8 mouse cellular contexts compared by ENCODE assay signal in the genomic region with DNA sequence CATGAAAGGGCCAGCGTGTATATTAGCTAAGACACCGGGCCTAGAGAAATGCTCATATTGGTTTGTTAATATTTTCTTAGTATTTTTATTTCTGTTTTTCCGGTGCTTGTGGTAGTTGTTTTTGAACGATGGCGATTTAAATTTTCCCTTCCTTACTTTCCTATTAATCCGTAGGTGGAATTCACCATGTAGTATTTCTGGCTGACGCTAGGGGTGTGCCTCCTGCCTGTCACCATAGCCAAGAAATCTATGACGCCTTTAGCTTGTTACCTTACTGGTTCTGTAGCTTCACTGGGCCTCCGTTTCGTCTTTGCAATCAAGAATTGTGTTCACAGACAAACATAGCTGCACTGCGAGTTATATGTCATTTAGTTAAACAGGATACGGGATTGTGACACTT. TPM values are rescaled to one million over a fixed set of nuclear protein-coding genes. Genes with fewer than 3 reads are reported as not detected.
DNase-seq lines count a peak whose midpoint lies in the region; ATAC-seq and TF ChIP-seq lines count a peak whose summit lies in the region.

No protein-coding gene starts in this region.

- no peaks in the 10 kb centered on the region for H3K27me3 ChIP-seq in G1E (ENCODE audit: insufficient read depth, low read length)
- H3K27me3 ChIP-seq in neural tube, embryonic 15.5 days (replicated peaks): no peaks in the 10 kb centered on the region

- peak; percentile 58 for ATAC-seq in G1E (ENCODE audit: extremely low read depth, insufficient number of reproducible peaks, low FRiP score, poor library complexity, severe bottlenecking)
- no peak for ATAC-seq in neural tube, embryonic 15.5 days (ENCODE audit: low FRiP score)

- peak overlapping the region; percentile 95 for H3K9ac ChIP-seq in neural tube, embryonic 15.5 days (replicated peaks)

- H3K36me3 ChIP-seq in G1E (replicated peaks): peaks cover 20% of the 10 kb centered on the region
- H3K36me3 ChIP-seq in neural tube, embryonic 15.5 days: no peaks in the 10 kb centered on the region

- peak overlapping the region; percentile 80 for H3K4me2 ChIP-seq in neural tube, embryonic 15.5 days

- H3K4me3 ChIP-seq in G1E (ENCODE audit: low read depth, low read length): peak overlapping the region; percentile 87
- H3K4me3 ChIP-seq in lung, adult 2 months (replicated peaks; ENCODE audit: extremely low read depth, low read depth, low read length): peak overlapping the region; percentile 98
- peak overlapping the region; percentile 94 for H3K4me3 ChIP-seq in neural tube, embryonic 15.5 days (replicated peaks)

- peak; percentile 32 for DNase-seq in G1E (ENCODE audit: low spot score)
- peak; percentile 56 for DNase-seq in c-Kit-negative CD71-positive TER-119-positive erythroid progenitor cells, embryonic 14.5 days (ENCODE audit: low read depth, low spot score)
- DNase-seq in fat pad, adult 2 months (ENCODE audit: extremely low read depth, low read depth, low spot score): peak; percentile 59
- DNase-seq in heart, postnatal 25 days (ENCODE audit: low spot score): peak; percentile 5
- DNase-seq in layer of hippocampus, adult 18-20 months (ENCODE audit: low spot score in 2 of 2): peak; percentile 35 to 77
- peak; percentile 30 for DNase-seq in lung, adult 2 months
- peak; percentile 65 for DNase-seq in thymus, postnatal 0 days (ENCODE audit: low spot score)

- peak; percentile 41; the same call in 1 of the 2 replicates for TF ChIP-seq CTCF in G1E (IDR thresholded peaks at IDR 0.05; ENCODE audit: low read depth, low read length)
- peak; percentile 35; the same call in 1 of the 2 replicates for TF ChIP-seq CTCF in lung, adult 2 months (IDR thresholded peaks at IDR 0.05; ENCODE audit: insufficient read depth, low read length)

- peaks cover 41% of the 10 kb centered on the region for H3K4me1 ChIP-seq in G1E (ENCODE audit: insufficient read depth, low read depth, low read length)
- H3K4me1 ChIP-seq in lung, adult 2 months (ENCODE audit: control insufficient read depth, insufficient read depth, low read length): peaks cover 14% of the 10 kb centered on the region
- peaks cover 38% of the 10 kb centered on the region for H3K4me1 ChIP-seq in neural tube, embryonic 15.5 days

- TF ChIP-seq POLR2A in lung, adult 2 months (IDR thresholded peaks at IDR 0.05; ENCODE audit: borderline replicate concordance, extremely low read depth, low read depth, low read length): no peak

- no peaks in the 10 kb centered on the region for H3K9me3 ChIP-seq in G1E (replicated peaks)
- no peaks in the 10 kb centered on the region for H3K9me3 ChIP-seq in neural tube, embryonic 15.5 days (replicated peaks)

- H3K27ac ChIP-seq in neural tube, embryonic 15.5 days (replicated peaks): peak overlapping the region; percentile 97

- WGBS in lung, adult 2 months: 0% methylated on average over 12 of the region's 12 CpGs
- WGBS in neural tube, embryonic 15.5 days: 2% methylated on average over 12 of the region's 12 CpGs

- intact Hi-C loops in heart, postnatal 25 days (cut with DNase I): loop anchor here (2.0 to 5.0 kb wide), 3 partner anchors 51 to 108 kb away; partner anchors contain the start of genes C1d, Cnrip1, Plek and Pno1

RNA-seq across cellular contexts. Expression of gene Ppp3r1, which starts 1.2 kb away (rescaled TPM):
- 80.7 and 87.3 TPM in 2 replicates for total RNA-seq in G1E (2014; fragmentation: Nextera tagmentation)
- 82.9 and 88.5 TPM in 2 replicates for total RNA-seq in G1E (2017)
- polyA plus RNA-seq in G1E (2012): 23.0 and 27.7 TPM in 2 replicates
- 10 to 100 TPM; 63.5 to 71.5 TPM for total RNA-seq in heart, postnatal 25 days (2021)
- total RNA-seq in layer of hippocampus, adult 18-20 months (2021): 100 to 1,000 TPM; 880 to 937 TPM
- polyA plus RNA-seq in lung, adult 2 months (2012; rRNA removed): 29.8 and 56.3 TPM in 2 replicates
- polyA plus RNA-seq in neural tube, embryonic 15.5 days (2015; fragmentation: Nextera tagmentation; extraction: Ambion mirVana): 244 and 269 TPM in 2 replicates
- 126 and 145 TPM in 2 replicates for polyA plus RNA-seq in thymus, postnatal 0 days (2015; fragmentation: Nextera tagmentation; extraction: Ambion mirVana)

RNA-seq across cellular contexts. Expression of gene Wdr92, which starts 21.7 kb away (rescaled TPM):
- total RNA-seq in G1E (2014; fragmentation: Nextera tagmentation) (29.6 and 37.3 TPM in 2 replicates), G1E (2017) (42.5 and 45.1 TPM in 2 replicates)
- polyA plus RNA-seq in G1E (2012): 2.1 and 4.8 TPM in 2 replicates
- total RNA-seq in heart, postnatal 25 days (2021): 10 to 100 TPM; 10.3 to 12.2 TPM
- total RNA-seq in layer of hippocampus, adult 18-20 months (2021): 10 to 100 TPM; 11.8 TPM
- polyA plus RNA-seq in lung, adult 2 months (2012; rRNA removed): 4.5 and 6.5 TPM in 2 replicates
- 18.0 and 20.3 TPM in 2 replicates for polyA plus RNA-seq in neural tube, embryonic 15.5 days (2015; fragmentation: Nextera tagmentation; extraction: Ambion mirVana)
- 37.3 and 39.1 TPM in 2 replicates for polyA plus RNA-seq in thymus, postnatal 0 days (2015; fragmentation: Nextera tagmentation; extraction: Ambion mirVana)

RNA-seq across cellular contexts. Expression of gene Pno1, which starts 51.1 kb away (rescaled TPM):
- total RNA-seq in G1E (2014; fragmentation: Nextera tagmentation): 43.3 and 44.1 TPM in 2 replicates
- 93.2 and 96.7 TPM in 2 replicates for total RNA-seq in G1E (2017)
- polyA plus RNA-seq in G1E (2012): 43.5 and 44.9 TPM in 2 replicates
- total RNA-seq in heart, postnatal 25 days (2021): 10 to 100 TPM; 30.9 to 33.2 TPM
- 10 to 100 TPM; 26.1 to 28.6 TPM for total RNA-seq in layer of hippocampus, adult 18-20 months (2021)
- 2.7 and 3.2 TPM in 2 replicates for polyA plus RNA-seq in lung, adult 2 months (2012; rRNA removed)
- polyA plus RNA-seq in neural tube, embryonic 15.5 days (2015; fragmentation: Nextera tagmentation; extraction: Ambion mirVana): 54.8 and 56.1 TPM in 2 replicates
- polyA plus RNA-seq in thymus, postnatal 0 days (2015; fragmentation: Nextera tagmentation; extraction: Ambion mirVana): 73.9 and 75.0 TPM in 2 replicates

Comparison
In these comparisons a context has a peak if more than half of its experiments do, and no peak if none do; other contexts are left out.
1. DNase-seq: peak in every context shown above with its lines; median percentile 65 in thymus, postnatal 0 days; 59 in fat pad, adult 2 months; 56 in c-Kit-negative CD71-positive TER-119-positive erythroid progenitor cells, embryonic 14.5 days; 56 in layer of hippocampus, adult 18-20 months; 32 in G1E; 30 in lung, adult 2 months; 5 in heart, postnatal 25 days.
2. RNA of gene Pno1, which starts 51.1 kb away (polyA plus RNA-seq): 73.9 to 75.0 TPM in thymus, postnatal 0 days, 54.8 to 56.1 TPM in neural tube, embryonic 15.5 days and 43.5 to 44.9 TPM in G1E; 2.7 to 3.2 TPM in lung, adult 2 months; every median in the first group is over 10 times any median in the second.
3. Peak in every context shown above with its lines, with median percentiles within 50 percentile points of each other: H3K4me3 ChIP-seq.